Mouse (Mus musculus): Measurements from ENCODE around the gene Slc6a6.

Gene Slc6a6

GRCm38 (mm10) chr6:91669270-91669669 lies 14.6 kb upstream of the Slc6a6 start:
- DNase-seq (ENCODE audit: low read depth, low spot score) = no peak

DNA sequence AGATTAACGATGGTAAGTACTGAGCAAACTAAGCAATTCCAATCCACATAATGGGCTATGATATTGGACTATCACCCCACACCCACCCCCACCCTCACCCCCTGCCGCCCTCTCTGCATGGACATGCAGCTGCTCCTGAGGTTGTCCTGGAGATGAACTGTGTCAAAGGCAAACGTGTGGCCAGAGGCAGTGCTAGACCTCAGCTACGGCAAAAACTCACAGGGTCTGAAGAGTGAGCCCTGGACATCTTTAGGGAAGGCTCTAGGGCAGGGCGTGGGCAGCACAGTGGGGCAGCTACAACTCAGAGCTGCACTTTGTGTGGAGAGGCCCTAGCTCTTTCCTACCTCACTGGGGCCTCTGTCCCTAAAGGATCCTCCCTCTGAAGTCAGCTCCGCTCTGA lies 13.6 kb upstream of the Slc6a6 start:
- DNase-seq (ENCODE audit: low read depth, low spot score) = no peak

GRCm38 (mm10) chr6:91674757-91675350 lies 9.0 kb upstream of the Slc6a6 start:
- no peak for DNase-seq (ENCODE audit: low read depth, low spot score)

DNA sequence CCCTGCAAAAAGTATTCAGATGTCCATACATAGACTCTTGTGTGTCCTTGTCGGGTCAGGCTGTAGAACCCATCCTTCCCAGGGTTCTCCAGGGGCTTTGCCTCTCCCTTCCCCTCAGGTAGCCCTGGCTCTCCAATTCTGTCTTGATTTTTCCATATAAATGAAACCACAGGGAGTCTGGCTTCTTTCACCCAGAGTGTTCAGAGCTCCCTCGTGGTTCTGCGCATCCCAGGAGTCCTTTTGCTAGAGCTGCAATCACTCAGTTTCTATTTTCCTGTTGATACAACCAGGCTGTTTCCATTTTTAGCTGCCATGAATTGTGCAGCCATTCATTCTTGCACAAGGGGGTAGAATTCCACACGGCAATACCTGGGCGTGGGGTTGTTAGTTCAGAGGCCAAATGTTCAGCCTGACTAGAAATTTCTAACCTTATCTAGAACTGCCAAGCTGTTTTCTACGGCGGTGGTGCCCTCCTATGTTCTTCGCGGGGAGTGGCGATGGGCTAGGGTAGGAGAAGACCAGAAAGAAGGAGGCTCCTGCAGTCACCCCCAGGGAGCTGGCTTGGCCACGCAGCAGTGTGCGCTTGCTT lies 5.3 kb upstream of the Slc6a6 start:
- DNase-seq (ENCODE audit: low read depth, low spot score) = no peak

DNA sequence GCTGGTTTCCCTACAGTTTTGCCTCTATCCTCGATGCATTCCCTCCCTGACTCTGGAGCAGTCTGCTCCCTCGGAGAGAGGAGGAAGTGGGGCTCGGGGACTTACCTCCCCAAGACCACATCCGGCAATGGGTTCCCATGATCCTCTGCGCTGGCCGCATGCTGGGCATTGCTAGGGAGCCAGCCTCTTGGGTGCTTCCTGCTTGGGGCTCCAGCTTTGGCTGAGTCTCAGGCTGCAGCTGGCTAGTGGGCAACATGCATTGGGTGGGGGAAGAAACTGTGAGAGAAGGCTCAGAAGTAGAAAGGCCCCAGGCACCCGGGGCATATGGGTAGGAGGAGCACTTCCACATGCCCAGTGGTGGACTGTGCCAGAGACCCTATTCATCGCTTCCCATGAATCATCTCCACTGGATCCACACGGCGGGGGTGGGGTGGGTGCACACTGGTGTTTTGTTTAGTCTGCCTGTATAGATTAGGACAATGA lies 4.7 kb upstream of the Slc6a6 start:
- no peak for DNase-seq (ENCODE audit: low read depth, low spot score)

GRCm38 (mm10) chr6:91679716-91680115 lies 4.1 kb upstream of the Slc6a6 start:
- no peak for DNase-seq (ENCODE audit: low read depth, low spot score)

DNA sequence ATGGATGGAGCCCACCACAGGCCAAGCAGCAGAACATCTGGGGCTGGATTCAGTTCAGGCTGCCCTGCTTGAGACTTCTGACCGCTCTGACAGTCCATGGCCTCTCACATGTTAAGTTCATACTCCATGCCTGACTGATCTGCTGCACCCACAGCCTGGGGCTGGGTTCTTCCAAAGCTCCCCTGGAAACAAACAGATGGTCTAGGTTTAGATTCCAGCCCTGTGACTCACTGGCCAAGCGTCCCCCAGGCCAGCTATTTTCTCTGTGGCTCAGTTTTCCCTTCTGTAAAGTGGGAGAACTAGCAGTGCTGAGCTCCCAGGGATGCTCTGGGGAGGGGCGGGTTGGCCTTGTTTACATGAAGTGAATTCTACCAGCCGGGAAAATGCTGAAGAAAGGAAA lies 2.0 kb upstream of the Slc6a6 start:
- DNase-seq (ENCODE audit: low read depth, low spot score) = no peak

- no peak for DNase-seq (ENCODE audit: low read depth, low spot score)
These were observed 732 bp upstream of the Slc6a6 start for GRCm38 (mm10) chr6:91683121-91683520.

DNA sequence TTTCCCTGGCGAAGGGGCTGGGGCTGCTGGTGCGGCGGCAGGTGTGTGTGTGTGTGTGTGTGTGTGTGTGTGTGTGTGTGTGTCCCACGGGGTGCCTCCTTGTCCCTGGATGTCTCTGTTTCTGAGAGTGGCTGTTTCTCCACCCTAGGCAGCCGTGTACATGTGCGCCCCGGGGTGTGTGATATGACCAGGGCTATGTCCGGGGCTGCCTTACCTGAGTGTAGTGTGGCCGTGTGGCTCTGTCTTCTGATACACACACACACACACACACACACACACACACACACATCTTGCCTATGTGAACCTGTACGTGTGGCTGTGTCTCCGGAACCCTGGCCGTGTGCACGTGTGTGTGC lies 599 bp downstream of the Slc6a6 start:
- DNase-seq (ENCODE audit: low read depth, low spot score) = no peak

DNA sequence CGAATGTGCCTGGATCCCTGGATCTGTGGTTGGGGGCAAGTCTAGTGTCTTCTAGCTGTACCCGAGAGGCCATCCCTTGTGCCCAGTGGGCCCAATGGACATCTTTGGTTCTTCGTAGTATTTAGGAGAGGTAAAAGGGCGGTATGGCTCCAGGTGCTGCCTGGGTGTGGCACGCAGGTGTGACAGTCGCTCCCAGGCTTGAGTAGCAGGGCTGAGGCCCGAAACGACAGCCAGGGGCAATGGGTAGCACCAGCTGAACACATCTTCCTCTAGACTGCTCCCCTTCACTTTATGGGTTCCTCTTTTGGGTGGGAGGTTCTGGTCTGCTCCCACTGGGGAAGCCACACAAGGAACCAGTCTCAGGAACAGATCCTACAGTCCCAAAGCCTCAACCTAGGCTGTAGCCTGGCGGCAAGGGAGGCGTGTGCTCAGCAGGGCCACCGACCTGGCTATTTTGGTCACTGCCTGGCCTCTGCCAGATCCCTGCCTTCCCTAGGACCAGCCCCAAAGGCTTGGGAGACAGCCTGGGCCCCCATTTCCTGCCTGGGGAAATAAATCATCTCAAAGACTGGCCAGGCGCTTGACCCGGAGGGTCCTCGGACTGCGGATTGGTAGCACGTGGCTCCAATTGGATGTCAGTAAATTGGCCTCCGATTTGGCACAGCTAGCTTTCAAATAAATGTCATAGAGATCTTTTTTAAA lies 1.1 kb downstream of the Slc6a6 start:
- no peak for DNase-seq (ENCODE audit: low read depth, low spot score)

DNA sequence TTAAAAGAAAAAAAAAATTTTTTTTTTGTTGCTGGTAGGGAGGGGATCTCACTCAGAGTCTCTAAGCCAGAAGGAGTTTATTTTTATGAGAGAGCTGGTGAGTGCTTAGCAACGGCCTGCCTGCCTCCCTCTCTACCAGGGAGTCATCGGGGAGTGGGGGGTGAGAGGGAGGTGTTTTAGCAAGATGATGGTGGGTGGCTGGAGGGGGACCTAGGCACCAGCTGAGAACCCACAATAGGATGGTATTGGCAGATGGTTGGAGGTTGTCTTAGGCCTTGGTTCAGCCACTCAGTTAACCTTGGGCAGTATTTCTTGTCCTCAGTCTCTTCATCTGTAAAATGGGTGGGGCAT lies 1.7 kb downstream of the Slc6a6 start:
- no peak for DNase-seq (ENCODE audit: low read depth, low spot score)

- no peak for DNase-seq (ENCODE audit: low read depth, low spot score)
These were observed 2.0 kb downstream of the Slc6a6 start for GRCm38 (mm10) chr6:91685896-91686295.

DNA sequence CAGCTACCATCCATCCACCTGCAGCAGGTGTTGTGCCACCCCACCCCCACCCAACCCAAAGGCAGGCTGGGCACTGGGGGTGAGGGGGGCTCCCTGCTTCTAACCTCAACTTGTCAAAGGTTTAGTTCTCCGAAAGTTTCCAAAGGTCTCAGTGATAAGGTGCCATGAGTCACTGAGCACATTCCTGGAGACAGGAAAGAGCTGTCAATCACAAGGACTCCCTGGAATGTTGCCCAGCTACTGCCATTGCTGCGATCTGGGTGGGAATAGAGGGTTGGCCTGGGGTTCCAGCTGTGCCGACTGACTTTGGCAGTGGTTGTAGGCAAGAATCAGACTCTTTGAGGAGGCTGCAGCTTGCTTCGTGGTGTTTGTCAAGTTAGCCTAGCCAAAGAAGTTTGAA lies 2.7 kb downstream of the Slc6a6 start:
- no peak for DNase-seq (ENCODE audit: low read depth, low spot score)

GRCm38 (mm10) chr6:91688021-91688420 lies 4.2 kb downstream of the Slc6a6 start:
- no peak for DNase-seq (ENCODE audit: low read depth, low spot score)

DNA sequence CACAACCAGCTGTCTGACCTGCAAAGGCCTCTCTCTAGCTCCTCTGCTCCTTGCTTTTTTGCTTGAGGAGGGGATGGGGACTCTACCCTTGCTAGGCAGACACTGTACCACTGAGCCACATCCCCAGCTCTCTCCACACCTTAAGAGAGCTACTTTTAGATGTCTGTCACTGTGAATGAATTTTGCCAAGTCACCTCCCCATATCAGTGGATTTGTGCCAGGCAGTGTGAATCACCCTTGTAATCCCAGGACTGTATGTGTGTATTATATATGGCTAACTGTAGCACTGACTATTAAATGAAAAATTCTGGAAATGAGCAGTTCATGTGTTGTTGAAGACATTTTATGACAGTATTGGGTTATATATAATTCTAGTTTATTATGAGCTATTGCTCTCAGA lies 5.4 kb downstream of the Slc6a6 start:
- no peak for DNase-seq (ENCODE audit: low read depth, low spot score)

GRCm38 (mm10) chr6:91690222-91690621 lies 6.4 kb downstream of the Slc6a6 start:
- no peak for DNase-seq (ENCODE audit: low read depth, low spot score)

GRCm38 (mm10) chr6:91690646-91691045 lies 6.8 kb downstream of the Slc6a6 start:
- no peak for DNase-seq (ENCODE audit: low read depth, low spot score)

DNA sequence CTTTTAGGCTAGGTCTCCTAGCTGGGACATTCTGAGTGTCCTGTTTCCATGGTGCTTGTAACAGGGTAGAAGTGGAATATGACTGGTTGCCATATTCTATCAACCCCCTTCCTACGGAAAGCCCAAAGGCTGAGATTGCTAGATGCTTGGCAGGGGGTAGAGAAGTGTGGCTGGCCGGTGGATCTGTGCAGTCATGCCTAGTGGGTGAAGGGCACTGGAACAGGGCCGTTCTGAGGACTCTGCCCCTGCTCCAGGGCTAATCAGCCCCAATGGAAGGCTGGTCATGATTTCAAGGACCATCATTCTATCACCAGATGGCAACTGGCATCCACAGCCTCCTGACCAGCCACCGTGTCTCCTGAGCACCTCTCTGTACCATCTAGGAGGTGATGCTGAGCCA lies 7.7 kb downstream of the Slc6a6 start:
- no peak for DNase-seq (ENCODE audit: low read depth, low spot score)

- DNase-seq (ENCODE audit: low read depth, low spot score) = no peak
These were observed 9.5 kb downstream of the Slc6a6 start for GRCm38 (mm10) chr6:91693301-91693886.

- no peak for DNase-seq (ENCODE audit: low read depth, low spot score)
These were observed 10.8 kb downstream of the Slc6a6 start for GRCm38 (mm10) chr6:91694610-91695009.

DNA sequence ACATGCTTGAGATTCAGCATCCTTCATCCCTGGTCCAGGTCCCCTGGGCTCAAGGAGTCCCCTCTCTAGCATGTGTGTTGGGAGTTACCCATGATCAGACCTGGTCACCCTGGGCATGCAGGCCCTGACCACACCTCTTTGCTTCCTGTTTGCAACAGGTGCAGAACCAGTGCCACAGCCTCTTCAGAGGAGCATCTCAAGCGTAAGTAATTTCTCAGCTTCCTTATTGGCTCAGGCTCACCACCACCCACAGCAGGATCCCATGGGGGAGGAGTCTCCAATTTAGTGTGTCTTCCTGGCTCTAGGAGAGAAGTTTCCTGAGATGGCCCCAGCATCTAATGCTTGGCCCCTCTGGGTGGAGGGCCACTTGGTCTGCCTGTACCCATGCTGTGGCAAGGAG lies 15.0 kb downstream of the Slc6a6 start:
- no peak for DNase-seq (ENCODE audit: low read depth, low spot score)

DNA sequence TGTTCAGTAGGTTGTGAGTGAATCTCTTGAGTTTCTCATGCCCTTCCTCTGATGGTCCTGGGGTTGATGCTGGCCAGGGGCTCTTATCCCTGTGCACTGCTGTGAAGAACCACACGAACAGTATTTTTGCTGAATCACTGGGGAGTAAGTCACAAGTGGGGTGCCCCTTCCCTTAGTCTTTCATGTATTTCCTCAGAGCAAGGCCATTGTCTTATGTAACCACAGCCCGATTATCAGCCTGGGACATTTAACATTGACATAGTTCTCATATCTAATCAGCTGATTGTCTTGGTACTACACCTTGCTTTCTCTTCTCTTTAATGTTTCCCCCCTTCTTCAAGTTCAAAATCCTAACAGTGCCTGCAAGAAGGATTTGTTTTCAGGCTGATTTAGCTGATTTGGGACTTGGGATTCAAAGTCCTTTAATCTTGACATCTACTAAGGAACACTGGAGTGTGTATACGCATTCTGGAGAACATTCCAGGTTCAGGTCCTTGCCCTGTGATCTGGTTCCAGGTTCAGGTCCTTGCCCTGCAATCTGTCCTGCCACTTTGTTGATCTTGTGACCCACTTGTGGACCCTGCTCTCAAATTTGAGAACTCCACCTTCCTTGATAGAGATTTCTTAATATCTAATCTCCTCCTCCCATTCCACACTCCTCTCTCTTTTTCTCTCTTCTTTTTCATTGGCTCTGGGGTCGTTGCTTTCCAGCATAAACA lies 15.8 kb downstream of the Slc6a6 start:
- DNase-seq (ENCODE audit: low read depth, low spot score) = no peak
